Mouse (Mus musculus) cerebellum, adult 18-20 months (tissue): ENCODE measurements around the gene Gnb1.
"Not testable (repeated sequence)": the region's sequence is repeated elsewhere in the genome, so short reads cannot be mapped to it uniquely, and the experiment has no call there.

Experiments
- DNase-seq, 2 experiments: peaks; one replicate each; pipeline ENCODE4 v3.0.0; 2021

Gene Gnb1

GRCm38 (mm10) chr4:155490990-155491504, at the start of gene Gnb1:
Gnb1 (plus strand) TSS chr4:155491361.
- DNase-seq, result peak; percentile 91 to 99

- no peak for DNase-seq
These were observed 48.4 kb upstream of the Gnb1 start for GRCm38 (mm10) chr4:155442808-155443207.

- no peak for DNase-seq
These were observed 39.6 kb upstream of the Gnb1 start for GRCm38 (mm10) chr4:155451597-155451996.

- DNase-seq, result no peak
These were observed 32.6 kb upstream of the Gnb1 start for GRCm38 (mm10) chr4:155458575-155458974.

- no peak for DNase-seq
These were observed 28.1 kb upstream of the Gnb1 start for GRCm38 (mm10) chr4:155463050-155463449.

GRCm38 (mm10) chr4:155463611-155464010, 27.6 kb upstream of the Gnb1 start:
- no peak for DNase-seq

GRCm38 (mm10) chr4:155464061-155464460, 27.1 kb upstream of the Gnb1 start:
- no peak for DNase-seq

- no peak for DNase-seq
These were observed 25.6 kb upstream of the Gnb1 start for GRCm38 (mm10) chr4:155465607-155466006.

- DNase-seq, result no peak
These were observed 25.1 kb upstream of the Gnb1 start for GRCm38 (mm10) chr4:155466080-155466479.

GRCm38 (mm10) chr4:155467237-155468010, 23.7 kb upstream of the Gnb1 start:
- no peak for DNase-seq

- DNase-seq, result no peak
These were observed 22.2 kb upstream of the Gnb1 start, which contains the start of gene Tmem52 for GRCm38 (mm10) chr4:155468952-155469351. Tmem52 (plus strand) TSS chr4:155469114.

GRCm38 (mm10) chr4:155469590-155470262, 21.4 kb upstream of the Gnb1 start:
- peak in 1 of 2 experiments; percentile 38 for DNase-seq

- no peak for DNase-seq
These were observed 20.8 kb upstream of the Gnb1 start for GRCm38 (mm10) chr4:155470263-155470953.

- DNase-seq, result no peak
These were observed 20.2 kb upstream of the Gnb1 start for GRCm38 (mm10) chr4:155470997-155471396.

GRCm38 (mm10) chr4:155471406-155471805, 19.8 kb upstream of the Gnb1 start:
- DNase-seq, result no peak

GRCm38 (mm10) chr4:155472716-155473290, 18.4 kb upstream of the Gnb1 start:
- peak; percentile 77 to 79 for DNase-seq

GRCm38 (mm10) chr4:155473319-155473718, 17.8 kb upstream of the Gnb1 start:
- peak; percentile 79 for DNase-seq

GRCm38 (mm10) chr4:155473796-155474195, 17.4 kb upstream of the Gnb1 start:
- not testable (repeated sequence) for DNase-seq

GRCm38 (mm10) chr4:155481381-155482124, 9.6 kb upstream of the Gnb1 start:
- peak; percentile 70 to 88 for DNase-seq

- no peak for DNase-seq
These were observed 9.1 kb upstream of the Gnb1 start for GRCm38 (mm10) chr4:155482125-155482480.

GRCm38 (mm10) chr4:155482733-155483540, 8.2 kb upstream of the Gnb1 start:
- DNase-seq, result no peak
